ENCODE assay signal across 8 mouse cellular contexts in genomic region chr2:167130050-167130770, GRCm38 (mm10). TPM values are rescaled to one million over a fixed set of nuclear protein-coding genes. Genes with fewer than 3 reads are reported as not detected.
DNase-seq lines count a peak whose midpoint lies in the region; ATAC-seq and TF ChIP-seq lines count a peak whose summit lies in the region.

No protein-coding gene starts in this region.

- no peak for DNase-seq in liver, adult 2 months (ENCODE audit: extremely low read depth, low read depth, low spot score)
- DNase-seq in liver = no peak
- DNase-seq in ovary, postnatal 14 days (ENCODE audit: low spot score) = no peak
- DNase-seq in T-cell, adult 2 months (ENCODE audit: low spot score) = no peak
- DNase-seq in left cerebral cortex, postnatal 10 days (ENCODE audit: extremely low spot score in 1 of 2, low spot score in 2 of 2) = no peak

- WGBS in liver, adult 2 months = 52% methylated on average over 9 of the region's 9 CpGs
- 35% methylated on average over 9 of the region's 9 CpGs for WGBS in embryonic facial prominence, embryonic 15.5 days
- WGBS in limb, embryonic 12.5 days = 29% methylated on average over 9 of the region's 9 CpGs
- WGBS in neural tube, embryonic 15.5 days = 35% methylated on average over 9 of the region's 9 CpGs

- no peak overlapping the region for H3K4me2 ChIP-seq in embryonic facial prominence, embryonic 15.5 days (replicated peaks)
- H3K4me2 ChIP-seq in limb, embryonic 12.5 days = peak overlapping the region; percentile 47
- peak overlapping the region; percentile 46 for H3K4me2 ChIP-seq in neural tube, embryonic 15.5 days

- intact Hi-C loops in left cerebral cortex, postnatal 10 days (cut with DNase I) = loop anchor here (10.0 kb wide), 1 partner anchor 55 kb away; no protein-coding TSS in a partner anchor

- no peaks in the 10 kb centered on the region for H3K4me1 ChIP-seq in liver, adult 2 months (ENCODE audit: control insufficient read depth, insufficient read depth, low read length)
- peaks cover 23% of the 10 kb centered on the region for H3K4me1 ChIP-seq in embryonic facial prominence, embryonic 15.5 days
- H3K4me1 ChIP-seq in limb, embryonic 12.5 days (replicated peaks) = peaks cover 25% of the 10 kb centered on the region
- peaks cover 30% of the 10 kb centered on the region for H3K4me1 ChIP-seq in neural tube, embryonic 15.5 days

- H3K9ac ChIP-seq in liver, adult 2 months (ENCODE audit: low read depth, low read length) = no peak overlapping the region
- no peak overlapping the region for H3K9ac ChIP-seq in embryonic facial prominence, embryonic 15.5 days
- H3K9ac ChIP-seq in limb, embryonic 12.5 days (replicated peaks) = peak overlapping the region; percentile 40; the same call in 1 of the 2 replicates
- H3K9ac ChIP-seq in neural tube, embryonic 15.5 days (replicated peaks) = peak overlapping the region; percentile 20; the same call in 1 of the 2 replicates

- H3K27ac ChIP-seq in liver, adult 2 months (replicated peaks; ENCODE audit: insufficient read depth, low read depth, low read length) = peak overlapping the region; percentile 63; the same call in 1 of the 2 replicates
- peak overlapping the region; percentile 19; the same call in 1 of the 2 replicates for H3K27ac ChIP-seq in embryonic facial prominence, embryonic 15.5 days (replicated peaks)
- H3K27ac ChIP-seq in limb, embryonic 12.5 days = peak overlapping the region; percentile 59; the same call in 1 of the 2 replicates
- H3K27ac ChIP-seq in neural tube, embryonic 15.5 days (replicated peaks) = peak overlapping the region; percentile 79

- TF ChIP-seq POLR2A in liver, adult 2 months (IDR thresholded peaks at IDR 0.05; ENCODE audit: extremely low read depth, insufficient read depth, low read length) = no peak

- H3K79me2 ChIP-seq in liver, adult 2 months (ENCODE audit: control insufficient read depth, insufficient read depth, low read length) = no peaks in the 10 kb centered on the region

- H3K27me3 ChIP-seq in liver, adult 2 months (ENCODE audit: control insufficient read depth, insufficient read depth, low read length) = no peaks in the 10 kb centered on the region
- no peaks in the 10 kb centered on the region for H3K27me3 ChIP-seq in embryonic facial prominence, embryonic 15.5 days
- peaks cover 13% of the 10 kb centered on the region; the same call in 1 of the 2 replicates for H3K27me3 ChIP-seq in limb, embryonic 12.5 days
- no peaks in the 10 kb centered on the region for H3K27me3 ChIP-seq in neural tube, embryonic 15.5 days (replicated peaks)

- no peak for TF ChIP-seq CTCF in liver, adult 2 months (IDR thresholded peaks at IDR 0.05; ENCODE audit: low read depth, low read length)

- peak overlapping the region; percentile 72; the same call in 1 of the 2 replicates for H3K4me3 ChIP-seq in liver, adult 2 months (ENCODE audit: insufficient read depth, low read depth, low read length)
- no peak overlapping the region for H3K4me3 ChIP-seq in embryonic facial prominence, embryonic 15.5 days (replicated peaks)
- no peak overlapping the region for H3K4me3 ChIP-seq in limb, embryonic 12.5 days (replicated peaks)
- H3K4me3 ChIP-seq in neural tube, embryonic 15.5 days (replicated peaks) = no peak overlapping the region

- peak; percentile 45; the same call in 1 of the 2 replicates for ATAC-seq in embryonic facial prominence, embryonic 15.5 days (ENCODE audit: insufficient number of reproducible peaks, low FRiP score, low TSS enrichment, low read depth)
- ATAC-seq in limb, embryonic 12.5 days (ENCODE audit: insufficient number of reproducible peaks, insufficient read depth, low FRiP score, low TSS enrichment, low read depth) = no peak
- ATAC-seq in neural tube, embryonic 15.5 days (ENCODE audit: low FRiP score) = peak; percentile 48

- H3K36me3 ChIP-seq in liver, adult 2 months (ENCODE audit: control insufficient read depth, insufficient read depth, low read length) = no peaks in the 10 kb centered on the region
- no peaks in the 10 kb centered on the region for H3K36me3 ChIP-seq in embryonic facial prominence, embryonic 15.5 days
- no peaks in the 10 kb centered on the region for H3K36me3 ChIP-seq in limb, embryonic 12.5 days
- no peaks in the 10 kb centered on the region for H3K36me3 ChIP-seq in neural tube, embryonic 15.5 days

- no peaks in the 10 kb centered on the region for H3K9me3 ChIP-seq in embryonic facial prominence, embryonic 15.5 days (replicated peaks)
- no peaks in the 10 kb centered on the region for H3K9me3 ChIP-seq in limb, embryonic 12.5 days
- H3K9me3 ChIP-seq in neural tube, embryonic 15.5 days (replicated peaks) = no peaks in the 10 kb centered on the region

RNA-seq across cellular contexts. Expression of gene Kcnb1, which starts 59.7 kb away (rescaled TPM):
- 0.81 and 0.83 TPM in 2 replicates for total RNA-seq in liver, adult 2 months (2014; rRNA removed)
- 0.32 and 0.60 TPM in 2 replicates for polyA plus RNA-seq in liver, adult 2 months (2012; rRNA removed)
- 0.98 and 1.2 TPM in 2 replicates for polyA plus RNA-seq in embryonic facial prominence, embryonic 15.5 days (2015; fragmentation: Nextera tagmentation; extraction: Ambion mirVana)
- polyA plus RNA-seq in limb, embryonic 12.5 days (2016; fragmentation: Nextera tagmentation; extraction: Ambion mirVana) = 0.38 and 0.44 TPM in 2 replicates
- polyA plus RNA-seq in neural tube, embryonic 15.5 days (2015; fragmentation: Nextera tagmentation; extraction: Ambion mirVana) = 3.8 and 3.9 TPM in 2 replicates
- 10 to 100 TPM; 95.0 to 95.2 TPM for total RNA-seq in left cerebral cortex, postnatal 10 days (2021)

Comparison
In these comparisons a context has a peak if more than half of its experiments do, and no peak if none do; other contexts are left out.
1. H3K27ac ChIP-seq: peak in every context shown above with its lines; median percentile 79 in neural tube, embryonic 15.5 days; 63 in liver, adult 2 months; 59 in limb, embryonic 12.5 days; 19 in embryonic facial prominence, embryonic 15.5 days.
2. H3K9ac ChIP-seq: peak in limb, embryonic 12.5 days (single experiment) and neural tube, embryonic 15.5 days (single experiment); none in liver, adult 2 months (single experiment) and embryonic facial prominence, embryonic 15.5 days (single experiment).